Mouse (Mus musculus): Measurements from ENCODE around the gene Gm6526. TPM values are rescaled to one million over a fixed set of nuclear protein-coding genes. Genes with fewer than 3 reads are reported as not detected.

The Gm6526 gene
- polyA plus RNA-seq (2017; shearing (Covaris generic)), result not detected

GRCm38 (mm10) chr14:43747566-43747965 is at the start of gene Gm6526:
Gm6526 (plus strand) TSS chr14:43747866.

GRCm38 (mm10) chr14:43727385-43727784 is 20.3 kb upstream of the Gm6526 start, which contains the start of gene Gm16506:
Gm16506 (minus strand) TSS chr14:43727485.

GRCm38 (mm10) chr14:43784645-43785044 is 37.0 kb downstream of the Gm6526 start, which contains the start of gene Gm8180:
Gm8180 (minus strand) TSS chr14:43784745.

Other genes with a start within 250 kb of the Gm6526 start
- not detected for gene Gm5799, start 204.3 kb upstream of the Gm6526 start, polyA plus RNA-seq (2017; shearing (Covaris generic))
- not detected for gene Gm17654, start 168.7 kb upstream of the Gm6526 start, polyA plus RNA-seq (2017; shearing (Covaris generic))
- not detected for gene Gm10375, start 139.9 kb upstream of the Gm6526 start, polyA plus RNA-seq (2017; shearing (Covaris generic))
- gene Gm8165, start 70.7 kb upstream of the Gm6526 start, polyA plus RNA-seq (2017; shearing (Covaris generic)), result not detected
- 1.4 TPM for gene Gm7324, start 50.0 kb upstream of the Gm6526 start, polyA plus RNA-seq (2017; shearing (Covaris generic))
- gene Gm16506, start 20.4 kb upstream of the Gm6526 start, polyA plus RNA-seq (2017; shearing (Covaris generic)), result not detected
- gene Gm8180, start 36.9 kb downstream of the Gm6526 start, polyA plus RNA-seq (2017; shearing (Covaris generic)), result not detected
- gene Ear1, start 127.7 kb downstream of the Gm6526 start, polyA plus RNA-seq (2017; shearing (Covaris generic)), result not detected
- not detected for gene Ear10, start 175.7 kb downstream of the Gm6526 start, polyA plus RNA-seq (2017; shearing (Covaris generic))
- 0.17 TPM for gene Gm8113, start 177.5 kb downstream of the Gm6526 start, polyA plus RNA-seq (2017; shearing (Covaris generic))
- gene Ang5, start 209.2 kb downstream of the Gm6526 start, polyA plus RNA-seq (2017; shearing (Covaris generic)), result not detected